Mouse (Mus musculus): ENCODE data around the gene Rhob. TPM values are rescaled to one million over a fixed set of nuclear protein-coding genes. Genes with fewer than 3 reads are reported as not detected.

Gene Rhob
- polyA plus RNA-seq, 1 experiment from 2014 or later: 43.8 TPM

- Histone ChIP-seq H3K9me3 (no peaks in the 10 kb centered on the region), H3K36me3 (no peaks in the 10 kb centered on the region), H3K4me1 (peaks cover 14% of the 10 kb centered on the region; the same call in 1 of the 2 replicates), H3K9ac (no peak overlapping the region), H3K4me3 (replicated peaks) (no peak overlapping the region), H3K27me3 (replicated peaks) (no peaks in the 10 kb centered on the region), H3K27ac (no peak overlapping the region), H3K4me2 (no peak overlapping the region)
- no peak for ATAC-seq (ENCODE audit: insufficient read depth, low FRiP score, low read depth)
- WGBS: 51% methylated on average over 7 of the region's 7 CpGs
Measured at GRCm38 (mm10) chr12:8452766-8453621, 46.8 kb downstream of the Rhob start.

- peak; percentile 56 for ATAC-seq (ENCODE audit: insufficient read depth, low FRiP score, low read depth)
- H3K27ac ChIP-seq: no peak overlapping the region
- no peaks in the 10 kb centered on the region for H3K36me3 ChIP-seq
Measured at GRCm38 (mm10) chr12:8451571-8452485, 48.0 kb downstream of the Rhob start.

GRCm38 (mm10) chr12:8450639-8451038 lies 49.2 kb downstream of the Rhob start:
- H3K4me3 ChIP-seq (replicated peaks): no peak overlapping the region
- 71% methylated on average over 6 of the region's 6 CpGs for WGBS
- ATAC-seq (ENCODE audit: insufficient read depth, low FRiP score, low read depth): no peak
- no peak overlapping the region for H3K4me2 ChIP-seq
- no peaks in the 10 kb centered on the region for H3K9me3 ChIP-seq
- no peak overlapping the region for H3K27ac ChIP-seq
- no peak overlapping the region for H3K9ac ChIP-seq
- no peaks in the 10 kb centered on the region for H3K36me3 ChIP-seq
- H3K4me1 ChIP-seq: peaks cover 14% of the 10 kb centered on the region; the same call in 1 of the 2 replicates
- no peaks in the 10 kb centered on the region for H3K27me3 ChIP-seq (replicated peaks)

More at GRCm38 (mm10) chr12:8451571-8452485, 48.0 kb downstream of the Rhob start:
- 50% methylated on average over 7 of the region's 7 CpGs for WGBS
- Histone ChIP-seq H3K4me2 (no peak overlapping the region), H3K4me1 (peaks cover 14% of the 10 kb centered on the region; the same call in 1 of the 2 replicates), H3K4me3 (replicated peaks) (no peak overlapping the region), H3K27me3 (replicated peaks) (no peaks in the 10 kb centered on the region), H3K9ac (no peak overlapping the region), H3K9me3 (no peaks in the 10 kb centered on the region)

- Histone ChIP-seq H3K4me1 (peaks cover 14% of the 10 kb centered on the region; the same call in 1 of the 2 replicates), H3K9me3 (no peaks in the 10 kb centered on the region), H3K4me2 (no peak overlapping the region), H3K36me3 (no peaks in the 10 kb centered on the region), H3K4me3 (replicated peaks) (no peak overlapping the region), H3K27me3 (replicated peaks) (no peaks in the 10 kb centered on the region), H3K27ac (no peak overlapping the region), H3K9ac (no peak overlapping the region)
- WGBS: 88% methylated on average over 1 of the region's 1 CpGs
- ATAC-seq (ENCODE audit: insufficient read depth, low FRiP score, low read depth): no peak
Measured at GRCm38 (mm10) chr12:8450028-8450427, 49.8 kb downstream of the Rhob start.

Other genes starting within 250 kb of the Rhob start
- not detected in 2 replicates for gene Gdf7, start 198.1 kb downstream of the Rhob start, polyA plus RNA-seq (2015; fragmentation: Nextera tagmentation; extraction: Ambion mirVana)
- 14.5 and 14.9 TPM in 2 replicates for gene Hs1bp3, start 186.6 kb downstream of the Rhob start, polyA plus RNA-seq (2015; fragmentation: Nextera tagmentation; extraction: Ambion mirVana)
- 0.15 TPM in 1 of 2 replicates, not detected in the other for gene Slc7a15, start 99.1 kb upstream of the Rhob start, polyA plus RNA-seq (2015; fragmentation: Nextera tagmentation; extraction: Ambion mirVana)
- gene Pum2, start 174.1 kb upstream of the Rhob start, polyA plus RNA-seq (2015; fragmentation: Nextera tagmentation; extraction: Ambion mirVana): 39.3 and 41.7 TPM in 2 replicates

Measured in stomach, embryonic 15.5 days (tissue).